Mouse (Mus musculus) frontal cortex, postnatal 14 days (tissue): ENCODE measurements around the gene Gm49391.
"Not testable (repeated sequence)": the region's sequence is repeated elsewhere in the genome, so short reads cannot be mapped to it uniquely, and the experiment has no call there.

Experiments
- DNase-seq, 2 experiments: peaks; one replicate each; pipeline ENCODE4 v3.0.0; 2022; ENCODE audit warnings: low spot score in 2 of 2

Gm49391 gene

GRCm38 (mm10) chr13:60936500-60936901 is at the start of gene Gm49391, which contains the start of gene Ctla2a:
TSS of gene Gm49391 (minus strand) at chr13:60936571.
TSS of gene Ctla2a (minus strand) at chr13:60936625.
- DNase-seq, result no peak

GRCm38 (mm10) chr13:60972319-60972718 is 35.9 kb upstream of the Gm49391 start:
- DNase-seq, result not testable (repeated sequence)

- DNase-seq, result not testable (repeated sequence)
These were observed 27.6 kb upstream of the Gm49391 start for GRCm38 (mm10) chr13:60963985-60964384.

- no peak for DNase-seq
These were observed 25.3 kb upstream of the Gm49391 start for GRCm38 (mm10) chr13:60961706-60962105.

- not testable (repeated sequence) for DNase-seq
These were observed 5.5 kb upstream of the Gm49391 start, which contains the start of gene Tpbpa for GRCm38 (mm10) chr13:60941884-60942283. TSS of gene Tpbpa (minus strand) at chr13:60941984.

GRCm38 (mm10) chr13:60935490-60935889 is 881 bp downstream of the Gm49391 start, which contains the start of gene Gm49393:
TSS of gene Gm49393 (minus strand) at chr13:60935590.
- not testable (repeated sequence) for DNase-seq

GRCm38 (mm10) chr13:60904780-60905179 is 31.6 kb downstream of the Gm49391 start, which contains the start of gene Tpbpb:
TSS of gene Tpbpb (minus strand) at chr13:60904880.
- not testable (repeated sequence) for DNase-seq

GRCm38 (mm10) chr13:60897328-60897727 is 39.0 kb downstream of the Gm49391 start, which contains the start of gene Ctla2b:
TSS of gene Ctla2b (minus strand) at chr13:60897447.
- DNase-seq, result peak in 1 of 2 experiments; percentile 2

GRCm38 (mm10) chr13:60896794-60897193 is 39.6 kb downstream of the Gm49391 start, which contains the start of gene Gm49392:
TSS of gene Gm49392 (minus strand) at chr13:60896894.
- not testable (repeated sequence) for DNase-seq

GRCm38 (mm10) chr13:60895406-60896160 is 40.8 kb downstream of the Gm49391 start:
- no peak for DNase-seq

GRCm38 (mm10) chr13:60892301-60892700 is 44.1 kb downstream of the Gm49391 start:
- no peak for DNase-seq

- DNase-seq, result no peak
These were observed 72.1 kb downstream of the Gm49391 start, which contains the start of gene 4930486L24Rik for GRCm38 (mm10) chr13:60864281-60864680. TSS of gene 4930486L24Rik (minus strand) at chr13:60864475.

- DNase-seq, result no peak
These were observed 87.9 kb downstream of the Gm49391 start for GRCm38 (mm10) chr13:60848241-60849120.
